Mouse (Mus musculus) olfactory bulb, adult 2 months (tissue): ENCODE results near the gene Mkrn1. TPM values are rescaled to one million over a fixed set of nuclear protein-coding genes. Genes with fewer than 3 reads are reported as not detected.
"Not testable (repeated sequence)": the region's sequence is repeated elsewhere in the genome, so short reads cannot be mapped to it uniquely, and the experiment has no call there.

Source experiments
- H3K27ac ChIP-seq: fragments of 200-500 bp; 2 replicates; pipeline ENCODE4 v1.5.1; 2012; ENCODE audit warnings: low read depth, low read length; ENCODE audit not compliant: insufficient read depth
- H3K4me1 ChIP-seq: fragments of 200-500 bp; 2 replicates; pipeline ENCODE4 v1.6.1; 2012; ENCODE audit warnings: low read length; ENCODE audit not compliant: control insufficient read depth, insufficient read depth
- H3K4me3 ChIP-seq: fragments of 200-500 bp; 2 replicates; pipeline ENCODE4 v1.5.1; 2012; ENCODE audit warnings: mild to moderate bottlenecking, low read depth, low read length, moderate library complexity; ENCODE audit not compliant: insufficient read depth
- CTCF ChIP-seq: fragments of 200-500 bp; IDR thresholded peaks from 2 replicates; pipeline ENCODE4 v1.5.1; 2012; ENCODE audit warnings: low read depth, mild to moderate bottlenecking, low read length, moderate library complexity; ENCODE audit not compliant: insufficient read depth
- POLR2A ChIP-seq: fragments of 200-500 bp; IDR thresholded peaks from 2 replicates; pipeline ENCODE4 v1.6.1; 2012; ENCODE audit warnings: mild to moderate bottlenecking, low read depth, low read length, moderate library complexity; ENCODE audit not compliant: insufficient read depth
- WGBS: fragments of 180-500 bp; shearing (Covaris S2); methylation state at CpG from one replicate; pipeline ENCODE4 v1.1.7; 2018; 5-methylcytosine and 5-hydroxymethylcytosine counted together
- polyA plus RNA-seq: library from polyadenylated mRNA; stranded (reverse); fragments of >200 nt; gene quantifications from 2 replicates; pipeline ENCODE4 v1.2.4, GENCODE M21; 2012; ENCODE audit warnings: low replicate concordance; ENCODE audit not compliant: missing spikeins, insufficient read depth, insufficient read length

Gene Mkrn1
- polyA plus RNA-seq, 1 experiment: not detected

- H3K4me1 ChIP-seq: peaks cover 3% of the 10 kb centered on the region; the same call in 1 of the 2 replicates
- no peak overlapping the region for H3K27ac ChIP-seq
- no peak for TF ChIP-seq POLR2A
- no peak for TF ChIP-seq CTCF
- 93% methylated on average over 9 of the region's 9 CpGs for WGBS
- H3K4me3 ChIP-seq: no peak overlapping the region
Observed at GRCm38 (mm10) chr6:39398342-39398741, 21.9 kb downstream of the Mkrn1 start.

GRCm38 (mm10) chr6:39397046-39397445 lies 23.2 kb downstream of the Mkrn1 start:
- H3K27ac ChIP-seq: no peak overlapping the region
- WGBS: 97% methylated on average over 6 of the region's 6 CpGs
- TF ChIP-seq CTCF (no peak), POLR2A (no peak)
- peaks cover 3% of the 10 kb centered on the region; the same call in 1 of the 2 replicates for H3K4me1 ChIP-seq
- H3K4me3 ChIP-seq: no peak overlapping the region

- no peak overlapping the region for H3K27ac ChIP-seq
- 83% methylated on average over 4 of the region's 4 CpGs for WGBS
- H3K4me3 ChIP-seq: no peak overlapping the region
- peaks cover 3% of the 10 kb centered on the region; the same call in 1 of the 2 replicates for H3K4me1 ChIP-seq
- TF ChIP-seq POLR2A: no peak
- TF ChIP-seq CTCF: no peak
Observed at GRCm38 (mm10) chr6:39395916-39396315, 24.3 kb downstream of the Mkrn1 start.

DNA sequence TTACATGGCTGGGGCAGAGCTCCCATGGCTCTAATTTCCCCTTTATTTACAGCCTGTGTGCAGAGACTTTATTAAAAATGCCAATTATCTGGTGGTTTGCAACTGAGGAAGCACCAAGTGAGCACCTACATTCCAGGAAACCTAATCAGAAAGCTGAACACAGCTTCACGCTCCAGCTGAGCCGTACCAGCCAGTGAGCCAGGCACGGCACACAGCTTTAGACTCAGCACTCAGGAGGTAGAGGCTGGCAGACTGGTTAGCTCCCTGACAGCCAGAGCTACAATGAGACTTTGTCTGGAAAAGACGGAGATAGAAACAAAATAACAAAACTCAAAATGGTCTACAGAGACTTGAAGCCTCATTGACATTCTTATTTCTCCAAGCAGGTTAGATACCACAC lies 24.8 kb downstream of the Mkrn1 start:
- no peak for TF ChIP-seq POLR2A
- TF ChIP-seq CTCF: no peak
- H3K27ac ChIP-seq: no peak overlapping the region
- WGBS: 32% methylated on average over 4 of the region's 4 CpGs

GRCm38 (mm10) chr6:39389988-39390387 lies 30.3 kb downstream of the Mkrn1 start:
- no peaks in the 10 kb centered on the region for H3K4me1 ChIP-seq
- H3K4me3 ChIP-seq: no peak overlapping the region
- no peak for TF ChIP-seq CTCF
- no peak for TF ChIP-seq POLR2A
- no peak overlapping the region for H3K27ac ChIP-seq
- 92% methylated on average over 2 of the region's 2 CpGs for WGBS

More for the DNA sequence above, 24.8 kb downstream of the Mkrn1 start:
- no peak overlapping the region for H3K4me3 ChIP-seq
- H3K4me1 ChIP-seq: peaks cover 3% of the 10 kb centered on the region; the same call in 1 of the 2 replicates

DNA sequence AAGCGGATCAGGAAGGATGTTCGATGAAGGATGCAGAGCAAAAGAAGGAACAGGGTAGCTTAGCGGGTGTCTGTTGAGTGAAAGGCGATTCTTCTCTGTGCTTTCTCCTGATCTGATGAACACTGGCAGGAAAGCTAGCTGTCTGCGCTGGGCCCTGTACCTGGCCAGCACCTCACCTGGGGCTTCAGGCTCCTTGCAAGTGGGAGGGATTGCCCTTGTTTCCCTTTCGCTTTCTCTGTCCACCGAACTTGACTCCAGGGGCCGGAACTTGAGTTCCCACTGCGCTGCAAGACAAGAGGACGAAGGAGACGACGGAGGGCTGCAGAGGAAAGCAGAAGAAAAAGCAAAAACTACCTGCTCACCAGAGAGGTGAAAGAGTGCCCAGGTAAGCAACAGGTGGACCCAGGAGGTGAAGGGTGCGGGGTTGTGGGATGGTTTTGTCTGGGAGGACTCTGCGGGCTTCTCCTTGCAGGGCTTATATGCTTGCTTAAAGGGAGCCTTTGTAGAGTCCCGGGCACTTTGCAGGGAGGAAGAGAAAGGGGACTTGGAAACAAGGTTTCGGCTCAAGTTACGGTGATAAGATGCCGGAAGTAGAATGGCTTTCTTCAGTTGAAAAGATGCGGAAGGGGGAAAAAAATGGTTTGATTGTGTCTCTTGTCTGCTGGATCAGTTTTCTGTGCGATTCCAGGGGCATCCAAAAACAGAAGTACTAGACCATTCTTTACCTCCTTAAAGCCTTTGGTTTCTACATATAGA lies 39.0 kb downstream of the Mkrn1 start, which contains the start of gene Rab19:
Gene Rab19 (plus strand): TSS at position 51 of the 756 bp plus-strand sequence.
- Histone ChIP-seq H3K4me3 (peak within 1 kb of the TSS; percentile 23), H3K27ac (no peak within 1 kb of the TSS), H3K4me1 (peaks cover 3% of the 10 kb centered on the region; the same call in 1 of the 2 replicates)
- 38% methylated on average over 20 of the region's 20 CpGs for WGBS
- TF ChIP-seq POLR2A (no peak), CTCF (no peak)

DNA sequence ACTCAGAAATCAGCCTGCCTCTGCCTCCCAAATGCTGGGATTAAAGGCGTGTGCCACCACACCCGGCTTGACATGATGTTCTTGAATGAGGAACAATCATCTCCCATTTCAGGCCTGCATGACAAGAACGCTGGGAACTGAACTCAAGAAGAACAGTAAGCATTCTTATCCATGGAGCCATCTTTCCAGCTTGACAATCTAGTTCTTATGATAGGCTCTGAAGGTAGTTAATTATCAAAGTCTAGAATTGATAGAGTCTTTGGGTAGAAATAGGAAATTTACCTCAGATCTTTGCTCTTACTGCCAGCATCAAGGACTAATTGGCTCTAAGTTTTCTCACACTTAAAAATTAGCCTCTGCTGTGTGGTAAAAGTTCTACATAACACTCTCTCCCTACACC lies 40.0 kb downstream of the Mkrn1 start:
- H3K4me3 ChIP-seq: no peak overlapping the region
- peaks cover 3% of the 10 kb centered on the region; the same call in 1 of the 2 replicates for H3K4me1 ChIP-seq
- H3K27ac ChIP-seq: no peak overlapping the region
- 92% methylated on average over 3 of the region's 3 CpGs for WGBS
- no peak for TF ChIP-seq POLR2A
- no peak for TF ChIP-seq CTCF

DNA sequence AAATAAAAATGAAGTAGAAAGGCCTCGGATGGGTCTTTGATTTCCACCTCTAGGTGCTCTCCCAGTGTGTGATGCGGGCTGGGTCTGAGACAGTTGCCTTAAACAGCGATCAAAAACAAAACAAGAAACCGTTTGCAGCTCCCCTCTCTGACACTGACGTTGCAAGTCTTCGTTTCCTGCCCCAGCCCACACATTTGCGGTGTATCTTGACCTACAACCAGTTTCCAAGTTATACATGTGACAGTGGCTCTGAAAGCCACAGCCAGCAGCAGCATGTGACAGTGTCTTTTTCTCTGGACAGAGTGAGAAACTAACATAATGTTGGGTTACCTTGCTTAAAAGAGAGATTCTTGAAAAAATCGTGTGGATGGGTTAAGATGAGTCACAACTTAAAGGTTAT lies 40.5 kb downstream of the Mkrn1 start:
- no peak overlapping the region for H3K27ac ChIP-seq
- peaks cover 3% of the 10 kb centered on the region; the same call in 1 of the 2 replicates for H3K4me1 ChIP-seq
- 78% methylated on average over 8 of the region's 8 CpGs for WGBS
- no peak overlapping the region for H3K4me3 ChIP-seq
- TF ChIP-seq POLR2A: no peak
- TF ChIP-seq CTCF: no peak

GRCm38 (mm10) chr6:39379224-39379623 lies 41.0 kb downstream of the Mkrn1 start:
- TF ChIP-seq POLR2A (no peak), CTCF (no peak)
- 78% methylated on average over 4 of the region's 4 CpGs for WGBS
- Histone ChIP-seq H3K4me3 (no peak overlapping the region), H3K27ac (no peak overlapping the region), H3K4me1 (peaks cover 3% of the 10 kb centered on the region; the same call in 1 of the 2 replicates)

DNA sequence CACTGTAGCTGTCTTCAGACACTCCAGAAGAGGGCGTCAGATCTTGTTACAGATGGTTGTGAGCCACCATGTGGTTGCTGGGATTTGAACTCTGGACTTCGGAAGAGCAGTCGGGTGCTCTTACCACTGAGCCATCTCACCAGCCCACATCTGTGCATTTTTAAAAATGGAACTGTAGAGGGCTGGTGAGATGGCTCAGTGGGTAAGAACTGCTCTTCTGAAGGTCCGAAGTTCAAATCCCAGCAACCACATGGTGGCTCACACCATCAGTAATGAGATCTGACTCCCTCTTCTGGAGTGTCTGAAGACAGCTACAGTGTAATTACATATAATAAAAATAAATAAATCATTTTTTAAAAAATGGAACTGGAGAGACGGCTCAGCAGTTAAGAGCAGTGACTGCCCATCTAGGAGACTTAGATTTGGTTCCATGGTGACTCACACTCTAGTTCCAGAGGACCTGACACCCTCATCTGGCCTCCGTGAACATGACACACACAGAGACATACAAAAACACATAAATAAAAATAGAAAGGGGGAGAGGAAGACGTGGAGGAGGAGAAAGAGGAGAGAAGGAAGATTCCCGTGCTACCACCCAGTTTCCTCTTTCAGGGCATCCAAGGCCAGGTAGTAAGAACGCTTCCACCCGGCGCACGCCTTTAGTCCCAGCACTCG lies 42.0 kb downstream of the Mkrn1 start:
- 71% methylated on average over 13 of the region's 13 CpGs for WGBS
- not testable (repeated sequence) for H3K27ac ChIP-seq, H3K4me3 ChIP-seq, H3K4me1 ChIP-seq
